Mouse (Mus musculus): ENCODE measurements at regions not wholly inside any gene's neighbourhood (a gene's known extent, or its start where the extent isn't known, plus 50 kb on each side); places are given as distances from the start of the nearest gene placed in this dataset.

DNA sequence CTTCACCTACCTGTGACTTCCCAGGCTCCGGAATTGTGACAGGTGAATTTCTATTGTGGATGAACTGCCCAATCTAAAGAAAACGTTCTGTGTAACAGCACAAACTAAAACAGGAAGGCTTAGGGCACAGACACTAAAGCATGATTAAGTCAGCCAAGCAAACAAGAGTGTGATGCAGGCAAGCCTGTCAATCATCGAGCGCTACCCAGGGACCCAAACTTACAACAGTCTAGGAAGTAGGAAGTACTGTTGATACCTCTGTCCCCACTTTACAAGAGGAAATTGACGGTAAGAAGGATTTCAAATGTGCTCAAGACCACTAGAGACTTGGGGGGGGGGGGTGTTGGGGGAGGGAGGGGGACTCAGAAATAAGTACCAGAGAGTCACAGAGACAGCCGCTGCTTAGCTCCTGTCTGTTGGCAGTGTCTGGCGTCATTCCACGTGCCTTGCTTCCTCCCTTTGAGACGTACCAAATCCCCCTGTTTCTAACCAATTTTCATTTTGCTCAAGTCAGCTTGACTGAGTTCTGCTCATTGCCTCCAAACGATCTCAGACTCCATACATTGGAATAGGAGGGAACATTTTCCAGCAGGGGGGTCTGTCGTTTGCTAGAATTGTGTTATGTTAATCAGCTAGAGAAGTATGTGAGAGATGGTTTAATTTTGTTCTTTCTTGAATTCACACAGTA lies 106.7 kb downstream of the Bdh1 start:
- TF ChIP-seq CTCF (IDR thresholded peaks at IDR 0.05; ENCODE audit: low read depth, low read length) (no peak), POLR2A (IDR thresholded peaks at IDR 0.05; ENCODE audit: insufficient read depth, low read length) (no peak)
- H3K4me3 ChIP-seq (ENCODE audit: low read depth, low read length): no peak overlapping the region
- no peaks in the 10 kb centered on the region for H3K9me3 ChIP-seq (replicated peaks; ENCODE audit: control insufficient read depth, insufficient read depth, low read length, poor library complexity, severe bottlenecking)
- no peaks in the 10 kb centered on the region for H3K4me1 ChIP-seq (ENCODE audit: control insufficient read depth, insufficient read depth, low read length)
- no peak overlapping the region for H3K27ac ChIP-seq (ENCODE audit: insufficient read depth, low read length)
- no peaks in the 10 kb centered on the region; the same call in 1 of the 2 replicates for H3K27me3 ChIP-seq (ENCODE audit: control insufficient read depth, insufficient read depth, low read length, poor library complexity, severe bottlenecking)
- H3K9ac ChIP-seq (ENCODE audit: low read depth, poor library complexity, severe bottlenecking): no peak overlapping the region
- no peaks in the 10 kb centered on the region for H3K36me3 ChIP-seq (ENCODE audit: control insufficient read depth, insufficient read depth, low read length, poor library complexity, severe bottlenecking)

DNA sequence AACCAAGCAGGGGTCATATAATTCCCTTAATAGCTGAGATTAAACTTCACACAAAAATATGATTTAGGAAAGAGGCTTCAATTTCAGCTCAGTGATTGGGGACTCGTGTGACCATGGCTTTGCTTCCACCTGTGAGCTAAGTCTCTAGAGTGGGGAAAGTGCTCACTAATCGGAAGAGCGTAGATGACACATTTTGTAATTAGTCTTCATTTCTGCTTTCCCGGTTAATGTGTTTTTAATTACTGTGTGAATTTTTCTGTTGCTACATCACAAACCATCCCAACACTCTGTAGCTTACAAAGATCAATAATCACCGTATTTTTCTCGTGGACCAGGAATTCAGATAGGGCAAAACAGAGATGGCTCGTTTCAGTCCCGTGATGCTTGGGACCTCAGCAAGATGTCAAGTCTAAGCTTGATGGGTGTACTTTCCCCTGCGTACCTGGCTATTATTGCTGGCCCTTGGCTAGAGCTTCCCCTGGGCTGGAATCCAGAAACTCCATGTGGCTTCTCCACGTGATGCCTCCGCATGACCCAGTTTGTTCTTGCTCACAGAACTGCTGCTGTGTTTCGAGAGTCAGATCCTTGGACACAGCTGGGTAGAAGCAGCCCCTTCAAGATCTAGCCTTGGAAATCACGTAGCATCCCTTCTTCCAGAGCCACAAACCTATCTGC lies 107.3 kb downstream of the Bdh1 start:
- Histone ChIP-seq H3K4me1 (ENCODE audit: control insufficient read depth, insufficient read depth, low read length) (no peaks in the 10 kb centered on the region), H3K36me3 (ENCODE audit: control insufficient read depth, insufficient read depth, low read length, poor library complexity, severe bottlenecking) (no peaks in the 10 kb centered on the region), H3K27ac (ENCODE audit: insufficient read depth, low read length) (no peak overlapping the region), H3K9ac (ENCODE audit: low read depth, poor library complexity, severe bottlenecking) (no peak overlapping the region), H3K9me3 (replicated peaks; ENCODE audit: control insufficient read depth, insufficient read depth, low read length, poor library complexity, severe bottlenecking) (no peaks in the 10 kb centered on the region), H3K4me3 (ENCODE audit: low read depth, low read length) (no peak overlapping the region), H3K27me3 (ENCODE audit: control insufficient read depth, insufficient read depth, low read length, poor library complexity, severe bottlenecking) (no peaks in the 10 kb centered on the region; the same call in 1 of the 2 replicates)
- no peak for TF ChIP-seq CTCF (IDR thresholded peaks at IDR 0.05; ENCODE audit: low read depth, low read length)
- TF ChIP-seq POLR2A (IDR thresholded peaks at IDR 0.05; ENCODE audit: insufficient read depth, low read length): no peak
- no peak for TF ChIP-seq EP300 (IDR thresholded peaks at IDR 0.05; ENCODE audit: insufficient read depth, low read depth, low read length)

DNA sequence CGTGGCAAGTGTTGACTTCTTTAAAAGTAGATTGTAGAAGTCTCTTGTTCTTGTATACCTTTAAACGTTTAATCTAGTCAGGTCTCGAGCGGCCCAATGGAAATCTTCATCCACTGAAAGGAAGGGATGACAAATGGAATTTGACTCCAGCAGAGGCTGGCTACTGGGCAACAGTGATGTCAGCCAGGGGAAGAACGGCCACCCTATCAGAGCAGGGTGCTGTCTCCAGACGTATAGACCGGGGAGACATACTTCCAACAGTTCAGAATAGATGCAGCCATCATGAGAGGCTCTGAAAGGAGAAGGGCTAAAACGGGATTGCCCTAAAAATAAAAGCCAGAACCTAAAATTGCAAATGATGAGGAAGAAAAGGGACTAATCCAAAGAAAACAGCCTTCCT lies 108.0 kb downstream of the Bdh1 start:
- Histone ChIP-seq H3K9me3 (replicated peaks; ENCODE audit: control insufficient read depth, insufficient read depth, low read length, poor library complexity, severe bottlenecking) (no peaks in the 10 kb centered on the region), H3K4me3 (ENCODE audit: low read depth, low read length) (no peak overlapping the region), H3K9ac (ENCODE audit: low read depth, poor library complexity, severe bottlenecking) (no peak overlapping the region), H3K27ac (ENCODE audit: insufficient read depth, low read length) (no peak overlapping the region), H3K4me1 (ENCODE audit: control insufficient read depth, insufficient read depth, low read length) (no peaks in the 10 kb centered on the region), H3K36me3 (ENCODE audit: control insufficient read depth, insufficient read depth, low read length, poor library complexity, severe bottlenecking) (no peaks in the 10 kb centered on the region), H3K27me3 (ENCODE audit: control insufficient read depth, insufficient read depth, low read length, poor library complexity, severe bottlenecking) (no peaks in the 10 kb centered on the region; the same call in 1 of the 2 replicates)
- TF ChIP-seq EP300 (IDR thresholded peaks at IDR 0.05; ENCODE audit: insufficient read depth, low read depth, low read length) (no peak), POLR2A (IDR thresholded peaks at IDR 0.05; ENCODE audit: insufficient read depth, low read length) (no peak), CTCF (IDR thresholded peaks at IDR 0.05; ENCODE audit: low read depth, low read length) (no peak)

DNA sequence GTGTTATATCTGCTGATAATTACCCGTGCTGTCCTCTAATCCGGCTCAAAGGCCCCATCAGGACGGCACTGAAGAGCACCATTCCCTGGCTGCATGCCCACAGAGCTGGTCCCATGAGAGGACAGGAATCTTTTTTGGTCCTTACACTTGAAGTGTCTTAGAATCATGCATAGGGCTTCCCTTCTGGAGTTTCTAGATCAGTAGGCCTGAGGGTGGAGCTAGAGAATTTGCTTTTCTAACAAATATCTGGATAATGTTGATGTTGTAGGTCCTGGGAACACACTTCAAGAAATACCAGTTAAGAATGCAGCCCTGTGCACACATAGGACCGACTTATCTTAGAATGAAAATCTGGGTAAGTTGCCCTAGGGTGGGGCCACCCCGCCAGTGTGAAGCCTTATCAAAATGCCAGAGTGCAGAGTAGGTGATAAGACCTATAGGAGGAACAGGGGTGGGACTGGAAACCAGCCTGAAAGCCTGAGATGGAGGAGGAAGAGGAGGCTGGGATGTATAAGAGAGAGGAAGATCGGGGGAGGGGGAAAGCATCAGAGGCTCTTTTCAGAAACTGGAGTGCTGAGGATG lies 111.2 kb downstream of the Bdh1 start:
- Histone ChIP-seq H3K27ac (ENCODE audit: insufficient read depth, low read length) (no peak overlapping the region), H3K9ac (ENCODE audit: low read depth, poor library complexity, severe bottlenecking) (no peak overlapping the region), H3K9me3 (replicated peaks; ENCODE audit: control insufficient read depth, insufficient read depth, low read length, poor library complexity, severe bottlenecking) (no peaks in the 10 kb centered on the region)

DNA sequence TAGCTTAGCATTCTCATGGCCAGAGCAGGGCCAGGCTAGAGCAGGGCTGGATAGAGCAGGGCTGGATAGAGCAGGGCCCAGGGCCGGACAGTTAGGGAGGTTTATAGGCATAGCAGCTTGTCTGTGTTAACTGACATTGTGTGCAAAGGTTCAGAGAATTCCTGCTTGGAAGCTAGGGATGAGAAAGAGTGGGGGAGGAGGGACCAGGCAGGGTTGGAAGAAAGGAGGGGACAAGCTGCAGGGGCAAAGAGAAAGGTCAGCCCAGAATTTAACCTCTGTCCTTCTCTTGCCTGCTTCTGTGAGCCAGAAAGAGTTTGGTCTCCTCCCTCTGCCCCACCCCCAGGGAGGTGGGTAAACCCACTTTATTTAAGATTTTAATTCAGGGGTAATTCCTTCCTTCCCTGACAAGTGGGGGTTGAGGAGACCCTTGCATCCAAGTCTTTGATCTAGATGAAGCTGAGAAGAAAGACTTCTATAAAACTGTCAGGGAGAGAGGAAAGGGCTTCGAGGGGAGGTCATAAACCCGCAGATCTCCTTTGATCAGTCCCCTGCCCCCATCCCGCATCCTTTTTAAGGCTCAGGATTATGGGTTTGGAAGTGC lies 112.9 kb downstream of the Bdh1 start:
- Histone ChIP-seq H3K4me1 (ENCODE audit: control insufficient read depth, insufficient read depth, low read length) (no peaks in the 10 kb centered on the region), H3K27me3 (ENCODE audit: control insufficient read depth, insufficient read depth, low read length, poor library complexity, severe bottlenecking) (no peaks in the 10 kb centered on the region), H3K9me3 (replicated peaks; ENCODE audit: control insufficient read depth, insufficient read depth, low read length, poor library complexity, severe bottlenecking) (no peaks in the 10 kb centered on the region), H3K9ac (ENCODE audit: low read depth, poor library complexity, severe bottlenecking) (no peak overlapping the region), H3K27ac (ENCODE audit: insufficient read depth, low read length) (no peak overlapping the region), H3K4me3 (ENCODE audit: low read depth, low read length) (no peak overlapping the region), H3K36me3 (ENCODE audit: control insufficient read depth, insufficient read depth, low read length, poor library complexity, severe bottlenecking) (no peaks in the 10 kb centered on the region)
- no peak for TF ChIP-seq CTCF (IDR thresholded peaks at IDR 0.05; ENCODE audit: low read depth, low read length)

More for the DNA sequence above, 111.2 kb downstream of the Bdh1 start:
- Histone ChIP-seq H3K27me3 (ENCODE audit: control insufficient read depth, insufficient read depth, low read length, poor library complexity, severe bottlenecking) (no peaks in the 10 kb centered on the region), H3K4me3 (ENCODE audit: low read depth, low read length) (no peak overlapping the region), H3K36me3 (ENCODE audit: control insufficient read depth, insufficient read depth, low read length, poor library complexity, severe bottlenecking) (no peaks in the 10 kb centered on the region), H3K4me1 (ENCODE audit: control insufficient read depth, insufficient read depth, low read length) (no peaks in the 10 kb centered on the region)
- TF ChIP-seq EP300 (IDR thresholded peaks at IDR 0.05; ENCODE audit: insufficient read depth, low read depth, low read length): no peak
- no peak for TF ChIP-seq CTCF (IDR thresholded peaks at IDR 0.05; ENCODE audit: low read depth, low read length)
- TF ChIP-seq POLR2A (IDR thresholded peaks at IDR 0.05; ENCODE audit: insufficient read depth, low read length): no peak

DNA sequence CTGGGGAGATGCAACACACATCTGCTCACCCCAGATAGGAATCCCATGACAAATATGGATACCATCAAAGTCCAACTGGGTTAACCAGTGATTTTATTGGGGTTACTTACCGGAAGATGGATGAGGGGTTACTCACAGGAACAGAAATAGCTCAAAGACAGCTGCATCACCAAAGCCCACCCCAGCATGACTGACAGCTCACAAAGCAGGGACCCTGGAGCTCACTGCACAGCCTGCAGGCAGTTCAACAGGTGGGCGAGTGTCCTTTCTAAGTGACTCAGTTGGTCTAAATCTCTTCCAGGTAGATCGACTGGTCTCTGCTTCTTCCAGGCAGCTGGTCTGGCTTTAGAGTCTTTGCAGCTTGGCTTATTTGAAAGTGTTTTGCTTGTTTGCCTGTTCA lies 114.2 kb downstream of the Bdh1 start:
- Histone ChIP-seq H3K4me1 (ENCODE audit: control insufficient read depth, insufficient read depth, low read length) (peaks cover 2% of the 10 kb centered on the region), H3K27me3 (ENCODE audit: control insufficient read depth, insufficient read depth, low read length, poor library complexity, severe bottlenecking) (no peaks in the 10 kb centered on the region), H3K9ac (ENCODE audit: low read depth, poor library complexity, severe bottlenecking) (no peak overlapping the region), H3K27ac (ENCODE audit: insufficient read depth, low read length) (no peak overlapping the region), H3K9me3 (replicated peaks; ENCODE audit: control insufficient read depth, insufficient read depth, low read length, poor library complexity, severe bottlenecking) (no peaks in the 10 kb centered on the region), H3K4me3 (ENCODE audit: low read depth, low read length) (no peak overlapping the region), H3K36me3 (ENCODE audit: control insufficient read depth, insufficient read depth, low read length, poor library complexity, severe bottlenecking) (no peaks in the 10 kb centered on the region)
- TF ChIP-seq CTCF (IDR thresholded peaks at IDR 0.05; ENCODE audit: low read depth, low read length) (no peak), EP300 (IDR thresholded peaks at IDR 0.05; ENCODE audit: insufficient read depth, low read depth, low read length) (no peak), POLR2A (IDR thresholded peaks at IDR 0.05; ENCODE audit: insufficient read depth, low read length) (no peak)

Measured in ES-Bruce4 (cell line).